24 mouse cellular contexts compared by ENCODE assay signal in genomic region chr11:19873796-19874195, GRCm38 (mm10). TPM values are rescaled to one million over a fixed set of nuclear protein-coding genes. Genes with fewer than 3 reads are reported as not detected.
DNase-seq lines count a peak whose midpoint lies in the region; TF ChIP-seq lines count a peak whose summit lies in the region.
"Had no signal": no experiment of that assay in that cellular context is flagged by ENCODE, and none has a peak within 500 bp of the region (broad histone marks: within the 10 kb centered on the region; RNA-seq: fewer than 3 reads in every experiment).

No protein-coding gene starts in this region.

- 87% methylated on average over 6 of the region's 6 CpGs for WGBS in cerebellum, adult 2 months

- intact Hi-C loops in left cerebral cortex, postnatal 4 days (cut with DNase I) = no loop called here

- H3K27ac ChIP-seq in cerebellum, adult 2 months (ENCODE audit: insufficient read depth, low read length) = no peak overlapping the region
- H3K27ac ChIP-seq: embryonic facial prominence, embryonic 12.5 days; forebrain, embryonic 10.5 days; forebrain, embryonic 13.5 days; heart, embryonic 15.5 days; hindbrain, embryonic 10.5 days; hindbrain, embryonic 13.5 days had no signal

- TF ChIP-seq CTCF in cerebellum, adult 2 months (IDR thresholded peaks at IDR 0.05; ENCODE audit: borderline replicate concordance, insufficient read depth, low read depth, low read length) = no peak

- H3K4me1 ChIP-seq in cerebellum, adult 2 months (ENCODE audit: control insufficient read depth, insufficient read depth, low read length) = no peaks in the 10 kb centered on the region
- H3K4me1 ChIP-seq: embryonic facial prominence, embryonic 12.5 days; forebrain, embryonic 13.5 days; hindbrain, embryonic 13.5 days had no signal

- DNase-seq in urinary bladder, adult 18-20 months (ENCODE audit: low spot score in 2 of 2) = peak; percentile 35 to 56
- no peak for DNase-seq in urinary bladder, postnatal 4 days (ENCODE audit: low spot score in 2 of 2)
- DNase-seq in fat pad, adult 2 months (ENCODE audit: extremely low read depth, low read depth, low spot score) = peak; percentile 99
- peak; percentile 58 for DNase-seq in urinary bladder, postnatal 14 days (ENCODE audit: low spot score)
- no peak for DNase-seq in left cerebral cortex, postnatal 4 days
- no peak for DNase-seq in cerebellum, adult 2 months
- DNase-seq: adrenal gland, adult 8-10 months; adrenal gland, postnatal 25 days; cerebellum, adult 11-12 months; cerebellum, adult 9-10 months; cerebellum, postnatal 14 days; gastrocnemius, postnatal 10 days; gastrocnemius, postnatal 36 days; heart, adult 18-20 months; heart, postnatal 10 days; heart, postnatal 36 days had no signal

- no peak overlapping the region for H3K4me3 ChIP-seq in cerebellum, adult 2 months (replicated peaks; ENCODE audit: insufficient read depth, low read depth, low read length)
- H3K4me3 ChIP-seq: embryonic facial prominence, embryonic 12.5 days; erythroblast, embryonic 14.5 days; forebrain, embryonic 10.5 days; forebrain, embryonic 13.5 days; heart, embryonic 12.5 days; heart, embryonic 15.5 days; hindbrain, embryonic 10.5 days; hindbrain, embryonic 13.5 days had no signal

- H3K27me3 ChIP-seq in cerebellum, adult 2 months (ENCODE audit: control insufficient read depth, insufficient read depth, low read length) = no peaks in the 10 kb centered on the region
- H3K27me3 ChIP-seq: embryonic facial prominence, embryonic 12.5 days; forebrain, embryonic 13.5 days; heart, embryonic 12.5 days; heart, embryonic 15.5 days; hindbrain, embryonic 13.5 days had no signal

- TF ChIP-seq POLR2A in cerebellum, adult 2 months (IDR thresholded peaks at IDR 0.05; ENCODE audit: borderline replicate concordance, insufficient read depth, low read length) = no peak

RNA-seq across cellular contexts. Expression of gene Spred2, which starts 50.4 kb away (rescaled TPM):
- total RNA-seq in left cerebral cortex, postnatal 4 days (2021) = 10 to 100 TPM; 52.1 to 57.0 TPM
- polyA plus RNA-seq in cerebellum, adult 2 months (2012; rRNA removed) = 40.3 and 40.6 TPM in 2 replicates

Comparison
In these comparisons a context has a peak if more than half of its experiments do, and no peak if none do; other contexts are left out.
1. DNase-seq: peak in urinary bladder, adult 18-20 months (2 of 2), fat pad, adult 2 months (single experiment) and urinary bladder, postnatal 14 days (single experiment); none in urinary bladder, postnatal 4 days (0 of 2), left cerebral cortex, postnatal 4 days (single experiment) and cerebellum, adult 2 months (0 of 2).